Mouse (Mus musculus) limb, embryonic 11.5 days (tissue): ENCODE data around the gene Ilkap. TPM values are rescaled to one million over a fixed set of nuclear protein-coding genes. Genes with fewer than 3 reads are reported as not detected.

ENCODE experiments used
- ATAC-seq: fragments of 200-750 bp; cut with Nextera tagmentation; 2 replicates; pipeline ENCODE4 v1.8.0; 2017; ENCODE audit warnings: low read depth; ENCODE audit not compliant: insufficient number of reproducible peaks, low FRiP score, low TSS enrichment
- DNase-seq: peaks from one replicate; pipeline ENCODE4 v3.0.0-alpha.2; 2015; ENCODE audit warnings: low spot score
- H3K27ac ChIP-seq: fragments of 300-500 bp; sonication (generic); replicated peaks from 2 replicates; pipeline ENCODE4 v1.5.1; 2014; ENCODE audit warnings: low read depth, mild to moderate bottlenecking, low read length
- H3K27me3 ChIP-seq: fragments of 300-500 bp; sonication (generic); 2 replicates; pipeline ENCODE4 v1.6.1; 2014; ENCODE audit warnings: mild to moderate bottlenecking, low read length, mixed read lengths; ENCODE audit not compliant: control insufficient read depth, insufficient read depth
- H3K36me3 ChIP-seq: fragments of 300-500 bp; sonication (generic); 2 replicates; pipeline ENCODE4 v1.6.1; 2014; ENCODE audit warnings: mild to moderate bottlenecking, low read length, moderate library complexity, mixed read lengths; ENCODE audit not compliant: control insufficient read depth, insufficient read depth
- H3K4me1 ChIP-seq: fragments of 300-500 bp; sonication (generic); 2 replicates; pipeline ENCODE4 v1.6.1; 2014; ENCODE audit warnings: low read length, mixed read lengths; ENCODE audit not compliant: control insufficient read depth, insufficient read depth
- H3K4me2 ChIP-seq: fragments of 300-500 bp; sonication (generic); 2 replicates; pipeline ENCODE4 v1.6.1; 2014; ENCODE audit warnings: low read depth, mild to moderate bottlenecking, moderate library complexity; ENCODE audit not compliant: severe bottlenecking
- H3K4me3 ChIP-seq: fragments of 300-500 bp; sonication (generic); 2 replicates; pipeline ENCODE4 v1.5.1; 2014; ENCODE audit warnings: low read depth, low read length
- H3K9ac ChIP-seq: fragments of 300-500 bp; sonication (generic); 2 replicates; pipeline ENCODE4 v1.6.1; 2014; ENCODE audit warnings: mild to moderate bottlenecking, low read length
- H3K9me3 ChIP-seq: fragments of 300-500 bp; sonication (generic); 2 replicates; pipeline ENCODE4 v1.6.1; 2016; ENCODE audit warnings: low read length; ENCODE audit not compliant: control insufficient read depth
- WGBS: fragments of 180-500 bp; shearing (Covaris S2); extraction: QIAGEN DNeasy Blood & Tissue Kit; methylation state at CpG from one replicate; pipeline ENCODE4 v1.1.7; 2014; 5-methylcytosine and 5-hydroxymethylcytosine counted together
- polyA plus RNA-seq: library from polyadenylated mRNA; unstranded; fragments of >200 nt; fragmentation: Nextera tagmentation; extraction: Ambion mirVana; gene quantifications from 2 replicates; pipeline ENCODE4 v1.2.1, GENCODE M21; 2014

Gene Ilkap
- polyA plus RNA-seq, 1 experiment from 2014 or later = 189 TPM

DNA sequence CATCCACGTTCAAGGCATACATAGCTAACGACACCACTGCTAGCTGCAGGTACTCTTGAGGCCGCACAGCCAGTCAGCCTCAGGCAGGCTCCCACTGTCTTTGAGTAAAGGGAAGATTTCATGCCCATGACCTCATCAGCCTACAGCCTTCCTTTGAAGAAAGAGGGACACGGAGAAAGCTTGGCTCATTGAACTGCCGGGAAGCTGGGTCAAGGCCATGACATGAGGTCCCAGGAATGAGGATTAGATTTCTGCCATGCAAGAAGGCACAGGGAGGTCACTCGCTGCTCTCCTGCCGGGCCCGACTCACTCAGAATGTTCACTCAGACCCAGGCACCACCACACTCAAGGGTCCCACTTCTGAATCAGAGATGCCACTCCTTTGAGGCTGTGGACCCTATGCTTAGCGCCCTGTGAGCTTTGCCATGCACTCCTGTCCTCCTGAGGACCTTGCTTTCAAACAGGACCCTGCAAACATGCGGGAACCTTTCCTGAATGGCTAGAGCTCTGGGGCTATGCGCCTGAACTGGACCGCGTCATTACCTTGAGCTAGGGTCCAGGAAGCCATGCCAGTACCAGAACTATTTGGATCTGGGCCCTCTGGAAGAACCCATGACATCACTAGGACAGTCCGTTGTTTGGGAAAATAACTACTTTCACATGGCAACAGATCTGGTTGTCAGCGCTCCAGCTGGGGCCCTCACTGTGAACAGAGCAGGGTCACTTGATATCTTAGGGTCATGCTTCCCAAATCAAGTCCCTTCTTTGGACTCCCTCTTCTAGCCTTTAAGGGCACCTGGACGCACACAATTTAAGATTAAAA is 33.6 kb downstream of the Ilkap start:
- H3K36me3 ChIP-seq = no peaks in the 10 kb centered on the region
- H3K4me3 ChIP-seq = no peak overlapping the region
- H3K27me3 ChIP-seq = peaks cover 4% of the 10 kb centered on the region; the same call in 1 of the 2 replicates
- 94% methylated on average over 16 of the region's 16 CpGs for WGBS
- ATAC-seq (no peak), DNase-seq (no peak)
- no peak overlapping the region for H3K4me2 ChIP-seq
- H3K9ac ChIP-seq = no peak overlapping the region
- peaks cover 8% of the 10 kb centered on the region for H3K4me1 ChIP-seq
- no peak overlapping the region for H3K27ac ChIP-seq
- peaks cover 2% of the 10 kb centered on the region; the same call in 1 of the 2 replicates for H3K9me3 ChIP-seq

DNA sequence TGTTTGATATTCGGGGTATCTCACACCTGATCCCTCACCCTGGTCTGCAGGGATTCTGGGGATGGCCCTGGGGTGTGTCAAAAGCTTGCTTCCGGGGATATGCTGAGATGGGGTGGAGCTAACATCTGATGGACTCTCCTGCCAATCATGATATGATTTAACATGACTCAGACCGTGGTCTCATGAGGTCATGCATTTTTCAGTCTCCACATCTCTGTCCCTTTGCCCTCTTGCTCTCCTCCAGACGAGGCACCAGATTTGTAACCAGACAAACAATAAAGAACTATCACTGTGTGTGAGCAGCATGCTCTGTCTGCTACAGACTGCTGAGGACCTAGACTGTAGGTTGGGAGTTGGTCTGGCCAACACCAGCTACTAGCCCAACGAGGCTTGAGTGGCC is 36.5 kb downstream of the Ilkap start:
- WGBS = 77% methylated on average over 5 of the region's 5 CpGs
- no peak overlapping the region for H3K4me2 ChIP-seq
- no peak overlapping the region for H3K9ac ChIP-seq
- H3K4me3 ChIP-seq = no peak overlapping the region
- no peak for DNase-seq
- peaks cover 6% of the 10 kb centered on the region for H3K4me1 ChIP-seq
- no peak for ATAC-seq
- peaks cover 2% of the 10 kb centered on the region; the same call in 1 of the 2 replicates for H3K9me3 ChIP-seq
- H3K27me3 ChIP-seq = peaks cover under 1% of the 10 kb centered on the region; the same call in 1 of the 2 replicates
- no peaks in the 10 kb centered on the region for H3K36me3 ChIP-seq
- H3K27ac ChIP-seq = no peak overlapping the region

DNA sequence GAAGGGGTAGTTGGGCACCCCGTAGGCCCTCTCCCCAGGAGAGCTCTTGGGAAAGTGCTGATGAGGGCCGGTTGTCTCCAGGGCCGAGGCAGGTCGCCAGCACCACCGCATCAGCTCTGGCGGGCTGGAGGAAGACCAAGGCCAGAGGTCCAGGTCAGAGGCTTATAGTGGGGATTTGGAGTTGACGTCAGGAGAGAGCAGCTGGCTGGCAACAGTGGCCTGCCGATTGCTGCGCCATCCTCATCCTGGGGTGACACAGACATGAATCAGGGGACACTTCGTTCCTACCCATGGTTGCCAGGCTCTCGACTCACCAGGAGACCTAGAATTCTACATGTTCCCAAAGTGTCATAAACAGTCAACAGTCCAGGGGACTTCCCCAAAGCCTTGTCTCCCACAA is 42.5 kb downstream of the Ilkap start:
- no peak overlapping the region for H3K4me3 ChIP-seq
- no peaks in the 10 kb centered on the region for H3K9me3 ChIP-seq
- no peak overlapping the region for H3K4me2 ChIP-seq
- no peaks in the 10 kb centered on the region for H3K36me3 ChIP-seq
- H3K9ac ChIP-seq = no peak overlapping the region
- 0 out of 2 replicates have a peak, but pooled peaks cover 2% of the 10 kb centered on the region for H3K4me1 ChIP-seq
- ATAC-seq (no peak), DNase-seq (no peak)
- no peaks in the 10 kb centered on the region for H3K27me3 ChIP-seq
- no peak overlapping the region for H3K27ac ChIP-seq
- WGBS = 86% methylated on average over 11 of the region's 11 CpGs

DNA sequence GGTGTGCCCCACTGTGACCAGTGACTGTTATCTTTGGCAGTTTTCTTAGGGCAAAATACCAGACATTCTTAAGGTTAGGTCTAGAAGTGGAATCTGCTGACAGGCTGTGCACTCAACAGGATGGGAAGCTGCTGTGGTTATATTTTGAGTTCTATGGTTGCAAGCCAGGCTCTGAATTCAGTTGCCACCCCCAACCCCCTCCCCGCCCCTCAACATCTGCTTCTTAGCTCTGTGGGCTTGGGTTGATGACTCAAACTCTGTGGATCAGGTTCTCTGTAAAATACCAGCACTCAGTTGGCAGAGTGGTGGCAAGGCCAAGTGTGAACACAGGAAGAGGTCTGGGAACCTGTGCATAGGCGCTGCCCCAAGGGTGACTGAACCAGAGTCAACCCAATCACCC is 46.3 kb downstream of the Ilkap start:
- ATAC-seq (no peak), DNase-seq (no peak)
- Histone ChIP-seq H3K27ac (no peak overlapping the region), H3K4me1 (0 out of 2 replicates have a peak, but pooled peaks cover 2% of the 10 kb centered on the region), H3K4me3 (no peak overlapping the region), H3K9me3 (no peaks in the 10 kb centered on the region), H3K27me3 (no peaks in the 10 kb centered on the region), H3K36me3 (no peaks in the 10 kb centered on the region), H3K9ac (no peak overlapping the region), H3K4me2 (no peak overlapping the region)
- WGBS = 88% methylated on average over 2 of the region's 2 CpGs

DNA sequence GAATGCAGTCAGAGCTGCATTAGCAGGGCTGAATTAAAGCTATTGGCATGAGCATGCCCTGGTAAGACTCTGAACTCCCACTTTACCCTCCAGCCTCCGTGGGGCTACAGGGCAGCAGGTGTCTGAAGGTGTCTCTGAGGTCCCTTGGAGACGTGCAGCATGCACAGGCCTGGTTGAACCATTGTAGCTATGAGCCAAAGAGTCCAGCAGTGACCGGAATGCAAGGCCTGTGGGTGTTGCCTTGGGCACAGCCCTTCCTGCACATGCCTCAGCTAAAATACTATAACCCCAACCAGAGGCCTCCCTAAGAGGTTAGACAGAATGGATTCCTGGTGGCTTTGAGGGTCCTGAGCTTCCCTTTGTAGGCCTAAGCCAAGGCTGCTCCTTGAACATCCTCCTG is 47.4 kb downstream of the Ilkap start:
- 81% methylated on average over 3 of the region's 3 CpGs for WGBS
- DNase-seq (no peak), ATAC-seq (no peak)
- H3K4me3 ChIP-seq = no peak overlapping the region
- peaks cover 6% of the 10 kb centered on the region for H3K27me3 ChIP-seq
- 0 out of 2 replicates have a peak, but pooled peaks cover 2% of the 10 kb centered on the region for H3K4me1 ChIP-seq
- no peak overlapping the region for H3K4me2 ChIP-seq
- H3K9ac ChIP-seq = no peak overlapping the region
- no peaks in the 10 kb centered on the region for H3K36me3 ChIP-seq
- H3K27ac ChIP-seq = no peak overlapping the region
- H3K9me3 ChIP-seq = no peaks in the 10 kb centered on the region

DNA sequence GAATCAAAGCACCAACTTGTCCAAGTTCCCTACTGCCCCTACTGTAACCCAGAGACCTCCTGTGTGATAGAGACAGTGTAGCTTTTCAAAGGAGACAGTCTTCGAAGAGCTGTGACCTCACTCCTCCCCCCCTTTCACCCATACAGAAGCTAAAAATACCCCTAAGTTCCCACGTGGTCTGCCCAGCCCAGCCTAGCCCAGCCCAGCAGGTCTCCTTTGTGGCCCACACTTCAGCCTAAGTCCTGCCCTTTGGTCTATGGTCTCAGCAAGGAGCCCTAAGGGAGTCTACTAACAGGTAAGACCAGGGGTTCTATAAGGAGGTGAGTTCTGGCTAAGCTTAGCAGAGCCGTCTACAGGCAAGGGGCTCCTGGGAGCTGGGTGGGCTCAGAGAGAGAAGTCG is 47.8 kb downstream of the Ilkap start, which contains the start of gene Klhl30:
TSS of gene Klhl30 (plus strand) at position 176 of the 400 bp plus-strand sequence.
- peaks cover 10% of the 10 kb centered on the region for H3K27me3 ChIP-seq
- DNase-seq = no peak
- H3K4me2 ChIP-seq = no peak within 1 kb of the TSS
- ATAC-seq = no peak
- no peak within 1 kb of the TSS for H3K4me3 ChIP-seq
- WGBS = 68% methylated on average over 4 of the region's 4 CpGs
- no peaks in the 10 kb centered on the region for H3K9me3 ChIP-seq
- 0 out of 2 replicates have a peak, but pooled peaks cover 2% of the 10 kb centered on the region for H3K4me1 ChIP-seq
- H3K27ac ChIP-seq = no peak within 1 kb of the TSS
- no peaks in the 10 kb centered on the region for H3K36me3 ChIP-seq
- H3K9ac ChIP-seq = no peak within 1 kb of the TSS

DNA sequence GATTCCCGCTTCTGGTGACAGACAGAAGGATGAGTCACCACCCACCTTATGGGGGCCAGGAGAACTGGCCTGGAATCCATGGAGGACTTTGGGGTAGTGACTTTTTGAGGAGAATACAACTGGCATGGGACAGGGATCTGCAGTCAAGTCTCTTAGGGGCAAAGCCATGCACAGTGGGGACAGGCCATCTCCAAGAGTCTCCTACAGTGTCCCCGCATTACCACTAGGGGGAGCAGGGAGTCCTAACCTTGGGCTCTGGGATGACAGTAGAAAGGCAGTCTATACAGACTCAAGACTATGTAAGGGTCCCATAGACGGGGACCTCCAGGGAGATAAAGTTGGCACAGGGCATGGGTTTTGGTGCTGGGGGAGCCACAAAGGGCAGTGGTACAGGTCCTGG is 51.7 kb downstream of the Ilkap start:
- DNase-seq = peak; percentile 79
- Histone ChIP-seq H3K4me3 (no peak overlapping the region), H3K4me2 (no peak overlapping the region), H3K27ac (no peak overlapping the region), H3K4me1 (peaks cover 9% of the 10 kb centered on the region), H3K9me3 (no peaks in the 10 kb centered on the region), H3K27me3 (peaks cover 45% of the 10 kb centered on the region), H3K36me3 (no peaks in the 10 kb centered on the region), H3K9ac (no peak overlapping the region)
- ATAC-seq = no peak
- 32% methylated on average over 3 of the region's 3 CpGs for WGBS

DNA sequence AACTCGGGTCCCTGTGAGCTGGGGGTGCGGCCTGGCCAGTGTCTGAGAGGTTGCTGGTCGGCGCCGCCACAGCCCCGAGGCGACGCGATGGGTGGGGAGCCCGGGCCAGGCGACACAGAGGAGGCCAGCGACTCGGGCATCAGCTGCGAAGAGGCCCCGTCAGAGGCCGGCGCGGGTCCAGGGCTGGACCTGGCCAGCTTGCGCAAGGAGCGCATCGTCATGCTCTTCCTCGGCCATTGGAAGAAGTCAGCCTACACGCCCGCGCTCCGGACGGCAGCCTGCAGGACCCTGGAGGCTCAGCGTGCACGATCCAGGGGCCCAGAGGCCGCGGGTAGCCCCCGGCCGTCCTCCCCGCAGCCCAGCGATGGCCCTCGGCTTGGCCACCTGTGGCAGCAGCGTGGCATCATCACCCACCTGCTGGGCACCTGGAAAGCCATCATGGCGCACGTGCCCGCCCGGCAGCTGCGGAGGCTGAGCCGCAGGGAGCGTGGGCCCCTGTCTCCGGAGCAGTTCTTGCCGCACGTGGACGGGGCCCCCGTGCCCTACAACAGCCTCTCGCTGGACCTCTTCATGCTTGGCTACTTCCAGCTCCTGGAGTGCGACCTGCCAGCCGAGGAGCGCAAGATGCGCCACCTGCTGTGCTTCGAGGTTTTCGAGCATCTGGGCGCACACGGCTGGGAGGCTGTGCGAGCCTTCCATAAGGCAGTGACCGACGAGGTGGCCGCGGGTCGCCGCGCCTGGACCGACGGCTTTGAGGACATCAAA is 53.5 kb downstream of the Ilkap start:
- H3K36me3 ChIP-seq = no peaks in the 10 kb centered on the region
- H3K27me3 ChIP-seq = peaks cover 48% of the 10 kb centered on the region
- peak; percentile 54 for DNase-seq
- H3K27ac ChIP-seq = no peak overlapping the region
- ATAC-seq = no peak
- WGBS = 4% methylated on average over 64 of the region's 68 CpGs
- H3K9me3 ChIP-seq = no peaks in the 10 kb centered on the region
- H3K9ac ChIP-seq = peak overlapping the region; percentile 27
- H3K4me1 ChIP-seq = peaks cover 9% of the 10 kb centered on the region
- peak overlapping the region; percentile 23 for H3K4me3 ChIP-seq
- H3K4me2 ChIP-seq = peak overlapping the region; percentile 51
